Mouse (Mus musculus) gastrocnemius, postnatal 36 days (tissue): Measurements from ENCODE around the gene Ccdc47. TPM values are rescaled to one million over a fixed set of nuclear protein-coding genes. Genes with fewer than 3 reads are reported as not detected.
A peak's percentile ranks its signal among the peaks of the same experiment; 100 is the strongest.
"Not testable (repeated sequence)": the region's sequence is repeated elsewhere in the genome, so short reads cannot be mapped to it uniquely, and the experiment has no call there.

Experiments used
- DNase-seq, 2 experiments: peaks; one replicate each; pipeline ENCODE4 v3.0.0; 2022
- intact Hi-C: fragments of 180-260 bp; cut with DNase I; formaldehyde crosslinking; loops from one replicate; pipeline ENCODE4 v1.15.1; 2025
- long read RNA-seq, 2 experiments: library from polyadenylated mRNA; stranded (forward); transcript quantifications; one replicate each; pipeline ENCODE4 v2.0.0; 2021
- total RNA-seq, 2 experiments: library from RNA; stranded (reverse); gene quantifications; 2 replicates each; pipeline ENCODE4 v1.2.3; 2021

Gene Ccdc47
- 10 to 100 TPM; 60.0 to 68.3 TPM for total RNA-seq
- long read RNA-seq, experiment 1, full-length matches to known transcripts, result 42 of 54 reads
- long read RNA-seq, experiment 1, partial matches to known transcripts, result 10 of 54 reads
- long read RNA-seq, experiment 1, other reads (novel, unspliced or antisense), result 2 of 54 reads
- long read RNA-seq, experiment 2, full-length matches to known transcripts, result 63 of 75 reads
- long read RNA-seq, experiment 2, partial matches to known transcripts, result 4 of 75 reads
- long read RNA-seq, experiment 2, other reads (novel, unspliced or antisense), result 8 of 75 reads

GRCm38 (mm10) chr11:106215927-106216729, at the start of gene Ccdc47:
Gene Ccdc47, minus strand, starts transcription at chr11:106216344.
- peak; percentile 86 to 93 for DNase-seq
- intact Hi-C loops, result no loop called here

GRCm38 (mm10) chr11:106265570-106265969, 49.4 kb upstream of the Ccdc47 start:
- intact Hi-C loops, result no loop called here
- no peak for DNase-seq

- DNase-seq, result no peak
- intact Hi-C loops, result no loop called here
Measured at GRCm38 (mm10) chr11:106264988-106265387, 48.8 kb upstream of the Ccdc47 start.

- no peak for DNase-seq
- intact Hi-C loops, result no loop called here
Measured at GRCm38 (mm10) chr11:106263963-106264362, 47.8 kb upstream of the Ccdc47 start.

GRCm38 (mm10) chr11:106260826-106261450, 44.8 kb upstream of the Ccdc47 start:
- DNase-seq, result no peak
- intact Hi-C loops, result no loop called here

GRCm38 (mm10) chr11:106256775-106257174, 40.6 kb upstream of the Ccdc47 start:
- intact Hi-C loops, result loop anchor here (2.0 kb wide), 1 partner anchor 16 kb away; the partner anchor contains the start of gene Smarcd2
- DNase-seq, result no peak

- DNase-seq, result peak; percentile 97 to 99
- intact Hi-C loops, result loop anchor here (2.0 kb wide), 1 partner anchor 17 kb away; the partner anchor contains the start of gene Smarcd2
Measured at GRCm38 (mm10) chr11:106255685-106256451, 39.7 kb upstream of the Ccdc47 start, which contains the start of the genes Ftsj3 and Psmc5. Gene Ftsj3, minus strand, starts transcription at chr11:106256079. Gene Psmc5, plus strand, starts transcription at chr11:106256154.

GRCm38 (mm10) chr11:106255174-106255573, 39.0 kb upstream of the Ccdc47 start:
- DNase-seq, result no peak
- intact Hi-C loops, result no loop called here

- no peak for DNase-seq
- intact Hi-C loops, result no loop called here
Measured at GRCm38 (mm10) chr11:106254767-106255166, 38.6 kb upstream of the Ccdc47 start.

GRCm38 (mm10) chr11:106249326-106249725, 33.2 kb upstream of the Ccdc47 start:
- intact Hi-C loops, result no loop called here
- DNase-seq, result no peak

GRCm38 (mm10) chr11:106246834-106247233, 30.7 kb upstream of the Ccdc47 start:
- intact Hi-C loops, result loop anchor here (2.0 kb wide), 1 partner anchor 18 kb away; no protein-coding TSS in a partner anchor
- DNase-seq, result no peak

- intact Hi-C loops, DNase-seq: not testable (repeated sequence)
Measured at GRCm38 (mm10) chr11:106233978-106234377, 17.8 kb upstream of the Ccdc47 start.

- no peak for DNase-seq
- intact Hi-C loops, result no loop called here
Measured at GRCm38 (mm10) chr11:106220603-106221002, 4.5 kb upstream of the Ccdc47 start.

- DNase-seq, result peak; percentile 82 to 88
- intact Hi-C loops, result no loop called here
Measured at GRCm38 (mm10) chr11:106216730-106217490, 766 bp upstream of the Ccdc47 start, which contains the start of gene Ddx42. Gene Ddx42, plus strand, starts transcription at chr11:106216926.

- intact Hi-C loops, result no loop called here
- no peak for DNase-seq
Measured at GRCm38 (mm10) chr11:106215450-106215859, 689 bp downstream of the Ccdc47 start.

GRCm38 (mm10) chr11:106214856-106215255, 1.3 kb downstream of the Ccdc47 start:
- DNase-seq, result no peak
- intact Hi-C loops, result no loop called here

GRCm38 (mm10) chr11:106212771-106213170, 3.4 kb downstream of the Ccdc47 start:
- intact Hi-C loops, result no loop called here
- no peak for DNase-seq

- no peak for DNase-seq
- intact Hi-C loops, result no loop called here
Measured at GRCm38 (mm10) chr11:106202123-106202465, 14.1 kb downstream of the Ccdc47 start, which contains the start of gene Strada. Gene Strada, minus strand, starts transcription at chr11:106202168.
